Mouse (Mus musculus) mouse embryonic stem cell (cell line): ENCODE data around the gene Zfp626.
"Not testable (repeated sequence)": the region's sequence is repeated elsewhere in the genome, so short reads cannot be mapped to it uniquely, and the experiment has no call there.

Source experiments
- in situ Hi-C, 2 experiments: fragments of 300-500 bp; cut with MboI; formaldehyde crosslinking; loops; 1 replicate in 1 of 2; 3 replicates in 1 of 2; pipeline ENCODE4 v1.14.3; 2019 to 2020; ENCODE audit warnings: low sequenced_read_pairs in 2 of 2, low pct_unique_long_range_greater_than_20kb in 1 of 2, mixed read lengths in 1 of 2; ENCODE audit not compliant: unreplicated experiment in 1 of 2

Gene Zfp626

GRCm38 (mm10) chr7:27859301-27860251, 52.6 kb downstream of the Zfp626 start:
- in situ Hi-C loops = no loop called here

DNA sequence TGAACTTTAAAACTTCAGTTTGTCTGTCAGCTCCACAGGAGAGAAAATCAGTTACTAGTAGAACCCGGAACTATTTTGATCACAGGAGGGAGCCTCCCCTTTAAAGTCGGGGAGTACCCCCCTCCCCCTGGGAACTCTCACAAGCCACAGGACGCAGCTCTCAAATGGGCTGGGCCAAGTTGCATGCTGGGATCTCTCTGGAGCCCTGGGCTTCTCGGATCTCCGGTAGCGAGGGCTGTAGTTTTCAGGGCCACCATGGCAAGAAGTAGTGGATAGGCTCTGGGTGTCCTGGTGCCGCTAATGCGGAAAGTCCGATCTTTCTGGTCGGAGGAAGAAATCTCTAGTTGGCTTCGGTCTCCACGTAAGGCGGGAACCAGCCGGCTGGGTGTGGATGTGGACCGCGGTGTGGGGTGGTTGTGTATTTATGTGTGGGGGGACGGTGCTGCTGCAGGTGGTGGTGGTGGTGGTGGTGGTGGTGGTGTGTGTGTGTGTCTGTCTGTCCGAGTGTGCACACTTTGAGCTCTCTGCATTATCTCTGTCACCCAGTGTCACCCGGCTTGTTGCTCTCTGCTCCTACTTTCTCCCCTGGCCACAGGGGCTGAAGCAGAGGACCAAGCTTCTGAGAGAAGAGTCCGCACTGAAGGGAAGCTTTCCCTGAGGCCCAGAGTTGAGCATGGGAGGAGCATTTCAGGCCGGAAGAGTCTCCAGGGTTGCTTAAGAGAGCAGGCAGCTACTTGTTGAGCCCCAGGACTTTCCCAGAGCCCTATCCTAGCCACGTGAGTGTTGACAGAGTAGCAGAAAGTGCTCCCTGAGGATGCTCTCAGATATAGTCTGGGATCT, 53.6 kb downstream of the Zfp626 start:
- in situ Hi-C loops = no loop called here

DNA sequence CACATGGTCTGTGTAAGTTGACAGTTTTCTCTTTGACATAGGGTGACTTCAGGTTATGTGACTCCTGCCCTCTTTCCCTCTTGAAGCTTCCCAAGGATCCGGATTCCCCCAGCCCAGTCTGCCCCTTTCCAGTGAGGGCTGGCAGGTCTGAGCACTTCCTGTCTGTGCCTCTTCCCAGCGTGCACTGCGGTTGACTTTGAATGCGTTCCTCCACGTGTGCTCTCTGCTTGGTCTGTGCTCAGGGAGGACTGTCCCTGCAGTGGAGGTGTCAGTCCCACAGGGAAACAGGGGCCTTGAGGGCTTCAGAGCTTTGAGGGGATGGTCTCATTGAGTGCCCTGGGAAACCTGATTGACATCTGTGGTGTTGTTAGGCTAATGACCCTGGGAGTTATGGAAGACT, 55.6 kb downstream of the Zfp626 start:
- in situ Hi-C loops = not testable (repeated sequence)
